Mouse (Mus musculus): ENCODE results near the gene Lactbl1. TPM values are rescaled to one million over a fixed set of nuclear protein-coding genes. Genes with fewer than 3 reads are reported as not detected.

Gene Lactbl1
- polyA plus RNA-seq (2014; fragmentation: Nextera tagmentation; extraction: Ambion mirVana): not detected in 2 replicates

GRCm38 (mm10) chr4:136622388-136622787, at the start of gene Lactbl1:
Gene Lactbl1, plus strand, starts transcription at chr4:136622621.
- ATAC-seq (ENCODE audit: insufficient read depth, low FRiP score, low TSS enrichment) (no peak), DNase-seq (ENCODE audit: low spot score) (no peak)
- H3K4me3 ChIP-seq (ENCODE audit: low read depth, low read length): no peak within 1 kb of the TSS
- WGBS: 52% methylated on average over 6 of the region's 6 CpGs
- no peak within 1 kb of the TSS for H3K9ac ChIP-seq (ENCODE audit: low read length)
- H3K4me2 ChIP-seq (ENCODE audit: low read depth): no peak within 1 kb of the TSS
- no peaks in the 10 kb centered on the region for H3K9me3 ChIP-seq (ENCODE audit: control insufficient read depth, low read length)
- H3K27ac ChIP-seq (ENCODE audit: low read depth, low read length): no peak within 1 kb of the TSS
- no peaks in the 10 kb centered on the region for H3K36me3 ChIP-seq (ENCODE audit: control insufficient read depth, insufficient read depth, low read length)
- H3K27me3 ChIP-seq (ENCODE audit: control insufficient read depth, insufficient read depth, low read length): no peaks in the 10 kb centered on the region
- no peaks in the 10 kb centered on the region for H3K4me1 ChIP-seq (ENCODE audit: control insufficient read depth, insufficient read depth, low read length)

GRCm38 (mm10) chr4:136581885-136582284, 40.5 kb upstream of the Lactbl1 start:
- Histone ChIP-seq H3K4me2 (ENCODE audit: low read depth) (no peak overlapping the region), H3K4me1 (ENCODE audit: control insufficient read depth, insufficient read depth, low read length) (no peaks in the 10 kb centered on the region), H3K9me3 (ENCODE audit: control insufficient read depth, low read length) (no peaks in the 10 kb centered on the region), H3K4me3 (ENCODE audit: low read depth, low read length) (no peak overlapping the region), H3K27me3 (ENCODE audit: control insufficient read depth, insufficient read depth, low read length) (no peaks in the 10 kb centered on the region), H3K36me3 (ENCODE audit: control insufficient read depth, insufficient read depth, low read length) (no peaks in the 10 kb centered on the region), H3K9ac (ENCODE audit: low read length) (no peak overlapping the region), H3K27ac (ENCODE audit: low read depth, low read length) (no peak overlapping the region)
- ATAC-seq (ENCODE audit: insufficient read depth, low FRiP score, low TSS enrichment) (no peak), DNase-seq (ENCODE audit: low spot score) (no peak)
- WGBS: 89% methylated on average over 3 of the region's 3 CpGs

DNA sequence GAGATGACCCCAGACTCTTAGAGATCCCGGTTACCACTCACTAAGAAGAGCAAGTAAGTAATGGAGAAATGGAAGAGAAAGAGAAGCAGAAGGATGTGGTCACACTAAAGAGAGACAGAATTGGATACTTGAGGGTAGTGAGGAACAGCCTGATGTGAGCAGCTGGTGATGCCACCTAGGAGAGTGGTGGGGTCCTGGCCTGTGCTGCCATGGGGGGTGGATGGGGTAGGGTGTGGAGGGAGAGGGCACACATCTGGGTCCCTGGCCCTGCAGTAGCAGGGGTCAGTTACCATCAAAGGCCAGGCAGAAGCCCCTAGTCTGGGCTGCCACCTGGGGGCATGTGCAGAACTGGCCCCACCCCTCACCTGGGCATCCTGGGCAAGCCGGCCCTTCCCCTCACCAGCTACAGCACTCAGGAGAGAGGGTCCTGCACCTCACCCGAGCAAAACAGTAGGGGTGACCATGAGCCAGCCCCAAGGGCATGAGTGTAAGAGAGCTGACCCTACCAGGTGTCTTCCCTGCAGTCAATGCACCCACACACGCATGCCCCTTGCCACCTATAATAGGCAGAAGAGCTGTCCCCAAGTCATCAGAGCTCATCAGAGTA, 35.1 kb upstream of the Lactbl1 start:
- H3K9me3 ChIP-seq (ENCODE audit: control insufficient read depth, low read length): no peaks in the 10 kb centered on the region
- no peaks in the 10 kb centered on the region for H3K27me3 ChIP-seq (ENCODE audit: control insufficient read depth, insufficient read depth, low read length)
- H3K4me2 ChIP-seq (ENCODE audit: low read depth): no peak overlapping the region
- H3K4me3 ChIP-seq (ENCODE audit: low read depth, low read length): no peak overlapping the region
- H3K36me3 ChIP-seq (ENCODE audit: control insufficient read depth, insufficient read depth, low read length): peaks cover 6% of the 10 kb centered on the region; the same call in 1 of the 2 replicates
- no peak overlapping the region for H3K27ac ChIP-seq (ENCODE audit: low read depth, low read length)
- ATAC-seq (ENCODE audit: insufficient read depth, low FRiP score, low TSS enrichment): no peak
- H3K4me1 ChIP-seq (ENCODE audit: control insufficient read depth, insufficient read depth, low read length): no peaks in the 10 kb centered on the region
- no peak overlapping the region for H3K9ac ChIP-seq (ENCODE audit: low read length)
- DNase-seq (ENCODE audit: low spot score): no peak
- WGBS: 81% methylated on average over 4 of the region's 4 CpGs

DNA sequence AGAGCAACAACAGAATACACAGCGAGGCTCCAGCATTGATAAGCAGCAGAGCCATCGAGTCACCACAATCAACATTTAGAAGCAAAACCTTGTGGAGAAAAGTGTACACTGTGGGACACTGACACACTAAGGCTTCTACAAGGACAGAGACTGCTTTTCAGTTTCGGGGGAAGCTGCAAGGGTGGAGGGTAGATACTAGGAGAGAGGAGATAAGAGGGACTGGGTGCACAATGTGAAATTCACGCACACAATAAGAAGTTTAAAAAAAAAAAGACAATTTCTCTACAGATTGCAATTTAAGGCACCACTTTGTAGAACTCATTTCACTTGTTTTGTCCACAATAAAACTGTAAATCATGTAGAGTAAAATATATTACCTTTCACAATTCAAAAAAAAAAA, 34.4 kb upstream of the Lactbl1 start:
- Histone ChIP-seq H3K27me3 (ENCODE audit: control insufficient read depth, insufficient read depth, low read length) (no peaks in the 10 kb centered on the region), H3K4me1 (ENCODE audit: control insufficient read depth, insufficient read depth, low read length) (no peaks in the 10 kb centered on the region), H3K4me2 (ENCODE audit: low read depth) (no peak overlapping the region), H3K9ac (ENCODE audit: low read length) (no peak overlapping the region), H3K36me3 (ENCODE audit: control insufficient read depth, insufficient read depth, low read length) (peaks cover 6% of the 10 kb centered on the region; the same call in 1 of the 2 replicates), H3K9me3 (ENCODE audit: control insufficient read depth, low read length) (no peaks in the 10 kb centered on the region), H3K27ac (ENCODE audit: low read depth, low read length) (no peak overlapping the region), H3K4me3 (ENCODE audit: low read depth, low read length) (no peak overlapping the region)
- ATAC-seq (ENCODE audit: insufficient read depth, low FRiP score, low TSS enrichment) (no peak), DNase-seq (ENCODE audit: low spot score) (no peak)
- WGBS: 95% methylated on average over 4 of the region's 4 CpGs

DNA sequence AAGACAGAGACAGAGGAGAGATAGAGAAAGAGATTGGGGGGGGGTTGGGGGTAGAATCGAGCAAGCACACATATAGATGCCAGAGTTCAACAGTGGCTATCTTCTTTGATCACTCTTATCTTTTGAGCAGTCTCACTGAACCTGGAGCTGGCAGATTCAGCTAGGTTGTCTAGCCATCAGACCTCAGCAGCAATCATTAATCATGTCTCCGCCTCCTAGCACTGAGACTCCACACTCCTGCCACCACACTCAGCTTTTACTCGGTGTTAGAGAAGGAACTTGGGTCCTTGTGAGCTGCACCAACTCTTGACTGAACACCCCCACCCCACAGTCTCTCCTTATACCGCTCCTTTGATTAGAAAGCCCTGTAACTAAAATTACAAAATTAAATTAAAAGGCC, 30.3 kb upstream of the Lactbl1 start:
- Histone ChIP-seq H3K27me3 (ENCODE audit: control insufficient read depth, insufficient read depth, low read length) (no peaks in the 10 kb centered on the region), H3K9me3 (ENCODE audit: control insufficient read depth, low read length) (no peaks in the 10 kb centered on the region), H3K4me1 (ENCODE audit: control insufficient read depth, insufficient read depth, low read length) (no peaks in the 10 kb centered on the region), H3K4me2 (ENCODE audit: low read depth) (no peak overlapping the region), H3K4me3 (ENCODE audit: low read depth, low read length) (no peak overlapping the region), H3K9ac (ENCODE audit: low read length) (no peak overlapping the region), H3K27ac (ENCODE audit: low read depth, low read length) (no peak overlapping the region), H3K36me3 (ENCODE audit: control insufficient read depth, insufficient read depth, low read length) (peaks cover 6% of the 10 kb centered on the region; the same call in 1 of the 2 replicates)
- DNase-seq (ENCODE audit: low spot score) (no peak), ATAC-seq (ENCODE audit: insufficient read depth, low FRiP score, low TSS enrichment) (no peak)
- 76% methylated on average over 4 of the region's 4 CpGs for WGBS

- peaks cover 6% of the 10 kb centered on the region; the same call in 1 of the 2 replicates for H3K36me3 ChIP-seq (ENCODE audit: control insufficient read depth, insufficient read depth, low read length)
- 85% methylated on average over 2 of the region's 2 CpGs for WGBS
- ATAC-seq (ENCODE audit: insufficient read depth, low FRiP score, low TSS enrichment): no peak
These were observed 28.4 kb upstream of the Lactbl1 start for GRCm38 (mm10) chr4:136594006-136594405.

DNA sequence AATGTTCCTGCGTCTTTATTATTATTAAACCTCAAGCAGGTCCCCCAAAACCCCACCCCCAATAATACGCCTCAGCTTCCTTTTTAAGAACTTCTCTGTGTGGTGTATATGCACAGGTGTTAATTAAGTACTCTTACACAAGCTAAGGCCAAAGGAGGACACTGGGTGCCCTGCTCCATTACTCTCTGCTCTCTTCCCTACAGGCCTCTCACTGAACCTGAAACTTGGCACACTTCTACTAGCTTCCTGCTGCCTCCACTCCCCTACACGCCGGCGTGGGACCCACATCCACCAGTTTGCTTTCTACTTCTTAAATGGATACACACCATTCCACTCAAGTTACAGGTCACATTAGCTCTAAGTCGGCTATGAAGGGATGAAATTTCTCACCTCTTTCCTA, 27.2 kb upstream of the Lactbl1 start:
- no peak overlapping the region for H3K4me2 ChIP-seq (ENCODE audit: low read depth)
- H3K9me3 ChIP-seq (ENCODE audit: control insufficient read depth, low read length): no peaks in the 10 kb centered on the region
- H3K36me3 ChIP-seq (ENCODE audit: control insufficient read depth, insufficient read depth, low read length): 0 out of 2 replicates have a peak, but pooled peaks cover under 1% of the 10 kb centered on the region
- H3K27me3 ChIP-seq (ENCODE audit: control insufficient read depth, insufficient read depth, low read length): no peaks in the 10 kb centered on the region
- no peak for ATAC-seq (ENCODE audit: insufficient read depth, low FRiP score, low TSS enrichment)
- no peak for DNase-seq (ENCODE audit: low spot score)
- 90% methylated on average over 6 of the region's 6 CpGs for WGBS
- no peaks in the 10 kb centered on the region for H3K4me1 ChIP-seq (ENCODE audit: control insufficient read depth, insufficient read depth, low read length)
- no peak overlapping the region for H3K4me3 ChIP-seq (ENCODE audit: low read depth, low read length)
- no peak overlapping the region for H3K9ac ChIP-seq (ENCODE audit: low read length)
- no peak overlapping the region for H3K27ac ChIP-seq (ENCODE audit: low read depth, low read length)

More at GRCm38 (mm10) chr4:136594006-136594405, 28.4 kb upstream of the Lactbl1 start:
- no peaks in the 10 kb centered on the region for H3K27me3 ChIP-seq (ENCODE audit: control insufficient read depth, insufficient read depth, low read length)
- DNase-seq (ENCODE audit: low spot score): no peak
- H3K4me3 ChIP-seq (ENCODE audit: low read depth, low read length): no peak overlapping the region
- no peaks in the 10 kb centered on the region for H3K4me1 ChIP-seq (ENCODE audit: control insufficient read depth, insufficient read depth, low read length)
- no peaks in the 10 kb centered on the region for H3K9me3 ChIP-seq (ENCODE audit: control insufficient read depth, low read length)
- no peak overlapping the region for H3K9ac ChIP-seq (ENCODE audit: low read length)
- H3K27ac ChIP-seq (ENCODE audit: low read depth, low read length): no peak overlapping the region
- H3K4me2 ChIP-seq (ENCODE audit: low read depth): no peak overlapping the region

- Histone ChIP-seq H3K4me2 (ENCODE audit: low read depth) (no peak overlapping the region), H3K27me3 (ENCODE audit: control insufficient read depth, insufficient read depth, low read length) (no peaks in the 10 kb centered on the region), H3K4me1 (ENCODE audit: control insufficient read depth, insufficient read depth, low read length) (peaks cover 4% of the 10 kb centered on the region; the same call in 1 of the 2 replicates), H3K27ac (ENCODE audit: low read depth, low read length) (no peak overlapping the region), H3K9ac (ENCODE audit: low read length) (no peak overlapping the region), H3K4me3 (ENCODE audit: low read depth, low read length) (no peak overlapping the region), H3K36me3 (ENCODE audit: control insufficient read depth, insufficient read depth, low read length) (no peaks in the 10 kb centered on the region), H3K9me3 (ENCODE audit: control insufficient read depth, low read length) (no peaks in the 10 kb centered on the region)
- ATAC-seq (ENCODE audit: insufficient read depth, low FRiP score, low TSS enrichment): no peak
- no peak for DNase-seq (ENCODE audit: low spot score)
- 94% methylated on average over 7 of the region's 7 CpGs for WGBS
These were observed 24.0 kb upstream of the Lactbl1 start for GRCm38 (mm10) chr4:136598268-136598876.

GRCm38 (mm10) chr4:136599869-136600268, 22.6 kb upstream of the Lactbl1 start:
- no peak for ATAC-seq (ENCODE audit: insufficient read depth, low FRiP score, low TSS enrichment)
- no peak overlapping the region for H3K4me2 ChIP-seq (ENCODE audit: low read depth)
- no peaks in the 10 kb centered on the region for H3K27me3 ChIP-seq (ENCODE audit: control insufficient read depth, insufficient read depth, low read length)
- no peak overlapping the region for H3K4me3 ChIP-seq (ENCODE audit: low read depth, low read length)
- H3K36me3 ChIP-seq (ENCODE audit: control insufficient read depth, insufficient read depth, low read length): no peaks in the 10 kb centered on the region
- 98% methylated on average over 3 of the region's 3 CpGs for WGBS
- peaks cover 4% of the 10 kb centered on the region; the same call in 1 of the 2 replicates for H3K4me1 ChIP-seq (ENCODE audit: control insufficient read depth, insufficient read depth, low read length)
- no peak overlapping the region for H3K27ac ChIP-seq (ENCODE audit: low read depth, low read length)
- H3K9ac ChIP-seq (ENCODE audit: low read length): no peak overlapping the region
- H3K9me3 ChIP-seq (ENCODE audit: control insufficient read depth, low read length): no peaks in the 10 kb centered on the region
- no peak for DNase-seq (ENCODE audit: low spot score)

Data from neural tube, embryonic 11.5 days (tissue).